Mouse (Mus musculus): ENCODE data around the gene Trpc1.

GRCm38 (mm10) chr9:95783646-95784293 is 33.6 kb upstream of the Trpc1 start:
- TF ChIP-seq CTCF (IDR thresholded peaks at IDR 0.05; ENCODE audit: borderline replicate concordance, control insufficient read depth, extremely low read depth, insufficient read depth, low read length, poor library complexity) (no peak), POLR2A (IDR thresholded peaks at IDR 0.05; ENCODE audit: control insufficient read depth, extremely low read depth, insufficient read depth, low read length, poor library complexity) (no peak)
